Mouse (Mus musculus): ENCODE data around the gene Tcaf3.

Tcaf3 gene

GRCm38 (mm10) chr6:42597592-42597991, at the start of gene Tcaf3:
Gene Tcaf3, minus strand, starts transcription at chr6:42597692.
- DNase-seq (ENCODE audit: inconsistent age in 2 of 2, low spot score in 1 of 2) = no peak

GRCm38 (mm10) chr6:42644912-42645549, 47.5 kb upstream of the Tcaf3 start, which contains the start of gene Tcaf2:
Gene Tcaf2, minus strand, starts transcription at chr6:42645254.
- peak; percentile 93 to 98 for DNase-seq (ENCODE audit: inconsistent age in 2 of 2, low spot score in 1 of 2)

DNA sequence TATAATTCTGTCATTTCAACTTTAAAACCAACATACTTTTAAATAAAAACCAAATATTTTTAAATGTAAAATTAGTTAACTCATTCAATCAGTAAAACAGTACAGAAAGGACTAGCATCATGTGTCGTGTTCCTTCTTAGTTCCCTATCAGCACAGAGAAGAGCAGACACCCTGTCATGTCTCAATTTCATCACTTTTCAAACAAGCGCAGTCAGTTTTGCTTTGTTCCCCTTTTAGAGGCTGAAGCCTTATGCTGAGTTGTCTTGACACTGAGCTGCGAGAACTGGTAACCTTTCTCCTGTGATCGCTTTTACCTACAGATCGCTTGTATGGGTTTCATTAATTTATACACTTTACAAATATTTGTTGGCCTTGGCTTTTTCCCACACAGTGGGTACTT, 36.9 kb upstream of the Tcaf3 start:
- no peak for DNase-seq (ENCODE audit: inconsistent age in 2 of 2, low spot score in 1 of 2)

GRCm38 (mm10) chr6:42631395-42631794, 33.9 kb upstream of the Tcaf3 start:
- no peak for DNase-seq (ENCODE audit: inconsistent age in 2 of 2, low spot score in 1 of 2)

GRCm38 (mm10) chr6:42616904-42617303, 19.4 kb upstream of the Tcaf3 start:
- no peak for DNase-seq (ENCODE audit: inconsistent age in 2 of 2, low spot score in 1 of 2)

- peak in 1 of 2 experiments; percentile 57 for DNase-seq (ENCODE audit: inconsistent age in 2 of 2, low spot score in 1 of 2)
These were observed 14.7 kb upstream of the Tcaf3 start for GRCm38 (mm10) chr6:42612218-42612617.

DNA sequence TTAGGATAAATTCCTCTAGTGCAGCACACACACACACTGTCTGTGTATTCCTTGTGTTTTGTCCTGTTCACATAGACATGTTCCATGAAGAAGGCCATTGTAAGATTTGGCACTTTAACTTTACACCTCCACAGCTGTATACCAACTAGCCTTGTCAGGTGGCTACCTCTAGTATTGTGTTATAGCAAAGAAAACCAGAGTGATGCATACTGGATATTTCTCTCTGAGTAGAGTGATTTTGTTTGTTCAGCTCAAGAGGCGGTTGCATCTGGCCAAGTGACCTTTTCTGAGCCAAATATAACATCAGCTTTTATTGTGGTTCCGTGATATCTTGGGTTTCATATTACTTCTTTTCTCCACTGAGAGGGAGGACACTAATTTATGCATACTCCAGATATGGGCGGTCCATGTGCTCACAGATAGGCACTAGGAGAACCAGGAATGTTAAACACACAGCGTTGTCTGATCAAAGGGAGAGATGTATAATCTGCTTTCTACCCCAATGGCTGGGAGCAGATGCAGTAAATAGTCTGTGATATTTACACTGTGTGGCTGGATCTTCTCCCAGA, 13.5 kb upstream of the Tcaf3 start:
- no peak for DNase-seq (ENCODE audit: inconsistent age in 2 of 2, low spot score in 1 of 2)

DNA sequence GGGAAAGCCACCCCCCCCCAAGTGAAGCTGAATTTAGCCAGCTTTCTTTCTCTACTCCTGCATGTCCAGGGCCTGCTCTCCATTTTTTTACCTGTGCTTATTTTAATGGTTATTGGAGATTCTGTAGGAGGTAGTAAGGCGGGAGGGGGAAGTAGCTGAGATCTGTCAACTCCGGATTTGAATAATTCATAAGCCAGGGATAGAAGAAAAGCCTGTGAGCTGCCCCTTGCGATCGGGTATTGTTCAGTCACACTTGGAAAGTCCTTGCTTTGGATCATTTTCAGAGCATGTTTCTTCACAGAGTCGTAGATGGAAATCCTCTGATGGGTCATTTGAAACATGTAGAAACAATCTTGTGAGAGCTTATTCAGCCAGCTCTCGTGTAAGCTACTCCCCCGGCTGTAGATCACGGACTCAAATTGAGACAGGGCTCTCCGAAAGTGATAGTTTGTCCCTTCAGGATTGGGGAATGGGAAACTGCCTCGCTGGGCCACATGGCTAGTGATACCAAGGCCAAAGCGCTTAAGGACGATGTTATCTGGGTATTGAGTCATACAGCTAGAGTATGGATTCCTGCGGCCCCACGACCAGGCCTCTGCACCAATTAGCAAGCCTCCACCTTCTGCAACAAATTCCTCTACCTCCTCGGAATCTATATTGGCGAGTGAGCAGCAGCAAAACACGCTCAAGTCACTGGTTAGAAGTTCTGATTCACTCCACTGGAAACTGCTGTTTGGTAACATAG, 4.2 kb downstream of the Tcaf3 start:
- no peak for DNase-seq (ENCODE audit: inconsistent age in 2 of 2, low spot score in 1 of 2)

DNA sequence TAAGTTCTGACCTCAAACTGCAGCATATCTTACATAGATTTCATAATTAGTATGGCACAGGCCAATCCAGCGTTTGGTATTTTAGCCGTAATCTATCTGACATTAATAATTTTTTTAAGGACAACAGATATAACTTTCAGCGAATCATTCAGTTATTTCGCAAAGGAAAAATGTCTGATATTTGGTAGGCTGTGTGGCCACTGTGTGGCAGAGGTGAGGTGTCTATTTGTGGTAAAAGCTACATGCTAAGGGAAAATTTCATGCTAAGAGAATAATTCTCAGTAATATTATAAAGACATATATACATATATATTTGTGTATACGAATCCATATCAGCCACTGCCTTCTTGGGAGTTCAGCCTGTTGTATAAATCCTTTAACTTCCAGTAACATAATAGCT, 10.9 kb downstream of the Tcaf3 start:
- no peak for DNase-seq (ENCODE audit: inconsistent age in 2 of 2, low spot score in 1 of 2)

DNA sequence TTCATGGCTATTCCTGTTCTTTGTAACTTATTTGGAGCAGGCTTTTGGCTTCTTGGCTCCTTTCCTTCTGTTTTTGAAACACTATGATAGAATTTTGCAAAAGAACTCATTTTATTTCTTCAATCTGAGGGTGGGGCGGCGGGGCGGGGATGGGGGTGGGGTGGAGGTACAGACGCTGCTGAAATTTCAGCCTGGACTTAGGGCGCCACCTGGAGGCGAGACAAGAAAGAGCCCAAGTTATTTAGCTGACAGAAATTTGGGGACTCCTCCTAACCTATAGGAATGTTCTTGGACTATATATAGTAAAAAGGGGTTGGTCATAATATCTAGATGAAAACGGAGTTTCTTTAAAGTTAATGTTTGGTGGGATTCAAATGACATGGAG, 14.0 kb downstream of the Tcaf3 start:
- DNase-seq (ENCODE audit: inconsistent age in 2 of 2, low spot score in 1 of 2) = peak; percentile 59 to 84

GRCm38 (mm10) chr6:42582741-42583487, 14.6 kb downstream of the Tcaf3 start:
- DNase-seq (ENCODE audit: inconsistent age in 2 of 2, low spot score in 1 of 2) = peak in 1 of 2 experiments; percentile 41

- DNase-seq (ENCODE audit: inconsistent age in 2 of 2, low spot score in 1 of 2) = peak; percentile 17 to 46
These were observed 18.8 kb downstream of the Tcaf3 start for GRCm38 (mm10) chr6:42578678-42579077.

GRCm38 (mm10) chr6:42577433-42577832, 20.1 kb downstream of the Tcaf3 start:
- DNase-seq (ENCODE audit: inconsistent age in 2 of 2, low spot score in 1 of 2) = no peak

GRCm38 (mm10) chr6:42568205-42568604, 29.3 kb downstream of the Tcaf3 start:
- DNase-seq (ENCODE audit: inconsistent age in 2 of 2, low spot score in 1 of 2) = no peak

DNA sequence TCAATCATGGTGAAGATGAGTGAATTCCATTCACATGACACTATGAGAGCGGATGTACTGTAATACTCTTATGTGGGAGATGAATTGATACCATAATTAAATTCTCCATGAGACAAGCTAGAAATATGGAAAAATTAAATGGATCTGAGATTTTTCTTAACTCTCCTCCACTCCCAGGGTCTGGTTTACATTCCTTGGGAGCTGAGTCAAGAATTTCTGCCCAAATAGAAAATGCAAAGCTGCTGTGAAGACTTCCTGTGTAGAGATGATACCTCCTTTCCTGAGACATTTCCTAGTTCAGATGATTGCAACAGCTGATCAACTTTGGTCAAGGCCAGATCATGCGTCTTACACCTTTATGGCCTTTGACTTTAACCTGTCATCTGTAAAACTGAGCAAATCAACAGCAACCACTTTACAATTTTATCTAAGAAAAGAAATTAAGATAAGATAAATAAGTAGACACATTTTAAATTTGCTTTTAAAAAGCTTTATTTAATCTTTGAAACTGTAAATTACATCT, 31.4 kb downstream of the Tcaf3 start:
- DNase-seq (ENCODE audit: inconsistent age in 2 of 2, low spot score in 1 of 2) = no peak

DNA sequence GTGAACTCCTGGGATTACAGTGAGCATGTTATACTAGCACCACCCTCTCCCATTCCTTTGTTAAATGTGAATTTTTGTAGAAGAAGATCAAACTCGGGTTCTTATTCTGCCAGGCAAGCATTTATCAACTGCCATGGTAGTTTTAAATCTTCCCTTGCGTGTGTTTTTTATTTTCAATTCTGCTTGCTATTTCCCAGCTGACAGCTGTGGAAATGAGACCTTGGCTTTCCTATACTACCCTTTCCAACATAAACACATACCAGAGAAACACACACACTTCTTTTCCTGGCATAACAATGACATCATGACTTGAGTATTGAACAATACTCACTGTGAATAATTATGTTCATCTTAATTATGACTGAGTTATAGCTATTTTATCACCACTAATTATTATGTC, 35.2 kb downstream of the Tcaf3 start:
- DNase-seq (ENCODE audit: inconsistent age in 2 of 2, low spot score in 1 of 2) = no peak

DNA sequence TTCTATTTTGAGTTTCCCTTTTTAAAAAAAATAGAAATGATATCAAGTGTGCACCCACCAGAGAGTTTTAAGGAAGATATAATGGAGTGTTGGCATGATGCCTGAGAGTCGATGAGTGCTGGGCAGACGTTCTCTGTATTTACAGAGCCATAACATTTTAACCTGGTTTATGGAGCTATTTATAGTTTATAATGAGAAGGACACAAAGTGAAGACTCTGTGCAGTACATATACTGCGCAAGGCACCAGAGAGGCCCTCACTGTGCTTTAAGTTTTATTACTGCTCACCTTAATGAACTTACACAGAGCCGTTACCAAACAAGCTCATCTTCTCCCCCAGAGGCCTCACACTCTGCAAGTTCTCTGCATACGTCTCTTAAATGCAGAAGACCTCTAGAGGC, 36.6 kb downstream of the Tcaf3 start:
- DNase-seq (ENCODE audit: inconsistent age in 2 of 2, low spot score in 1 of 2) = no peak

GRCm38 (mm10) chr6:42558641-42559040, 38.9 kb downstream of the Tcaf3 start:
- DNase-seq (ENCODE audit: inconsistent age in 2 of 2, low spot score in 1 of 2) = no peak

DNA sequence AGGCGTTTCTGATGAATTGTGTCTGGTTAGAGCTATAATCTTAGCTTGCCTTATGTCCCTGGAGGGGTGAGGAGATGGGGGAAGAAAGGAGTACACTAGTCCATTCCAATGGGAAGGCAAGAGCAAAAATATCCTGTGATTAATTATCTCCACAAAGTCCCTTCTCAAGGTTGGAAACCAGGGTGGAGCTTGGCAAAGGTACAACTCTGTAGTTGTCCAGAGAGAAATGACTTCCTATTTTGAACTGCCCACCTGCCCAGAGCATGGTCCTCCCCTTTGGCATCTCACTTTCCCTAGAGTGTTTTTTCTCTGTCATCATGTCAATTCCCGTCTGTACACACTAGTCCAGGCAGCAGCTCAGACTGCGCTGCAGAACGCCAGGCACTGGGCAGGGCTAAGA, 50.0 kb downstream of the Tcaf3 start, which contains the start of gene Olfr455:
Olfr455 (minus strand) TSS at position 127 of the 400 bp plus-strand sequence.
- peak; percentile 68 to 85 for DNase-seq (ENCODE audit: inconsistent age in 2 of 2, low spot score in 1 of 2)

DNA sequence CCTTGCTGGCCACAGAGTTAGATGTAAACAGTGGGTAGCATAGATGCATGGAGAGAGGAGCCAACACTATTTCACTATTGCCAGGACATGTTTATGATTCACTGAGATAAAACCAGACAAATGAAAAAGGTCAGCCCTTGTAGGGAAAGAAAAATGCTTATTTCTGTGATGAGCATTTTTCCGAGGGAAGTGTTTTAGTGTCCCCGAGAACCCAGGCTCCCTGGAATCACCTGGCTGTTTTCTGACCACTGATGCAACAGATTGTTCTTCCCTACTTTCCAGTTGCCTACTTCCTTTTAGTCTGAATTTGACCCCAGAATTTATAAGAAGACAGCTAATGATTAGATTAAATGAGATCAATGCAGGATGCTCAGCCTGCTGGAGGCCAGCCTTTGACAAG, 51.3 kb downstream of the Tcaf3 start:
- peak in 1 of 2 experiments; percentile 66 for DNase-seq (ENCODE audit: inconsistent age in 2 of 2, low spot score in 1 of 2)

GRCm38 (mm10) chr6:42545451-42545885, 52.0 kb downstream of the Tcaf3 start:
- DNase-seq (ENCODE audit: inconsistent age in 2 of 2, low spot score in 1 of 2) = peak; percentile 33 to 78

Measured in adrenal gland, adult (tissue).